Mouse (Mus musculus): ENCODE data around the gene Pdzd7.

DNA sequence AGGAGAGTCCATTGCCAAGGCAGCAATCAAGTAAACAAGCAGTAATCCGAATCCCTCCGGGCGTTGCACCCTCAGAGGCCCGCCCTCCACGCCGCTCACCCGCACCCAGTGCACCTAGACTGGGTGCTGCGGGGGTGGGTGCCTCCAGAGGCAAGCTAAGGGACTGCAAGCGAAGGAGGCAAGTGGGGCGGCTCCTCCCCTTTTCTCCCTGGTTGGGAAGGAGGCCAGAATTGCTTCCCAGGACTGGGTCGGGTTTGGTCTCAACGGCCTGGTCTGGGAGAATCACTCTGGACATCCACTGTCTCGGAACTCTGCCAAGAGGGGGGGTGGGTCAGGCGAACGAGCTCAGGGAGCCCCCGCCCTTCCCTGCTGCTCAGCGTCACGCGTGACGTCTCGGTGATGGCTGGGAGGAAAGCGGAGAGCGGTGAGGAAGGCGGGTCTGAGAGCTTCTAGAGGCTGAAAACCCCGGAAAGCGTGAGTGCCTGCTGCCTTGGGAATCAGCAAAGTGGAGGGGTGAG is 2.0 kb upstream of the Pdzd7 start, which contains the start of gene Sfxn3:
- peak; percentile 94 for TF ChIP-seq CTCF (IDR thresholded peaks at IDR 0.05; ENCODE audit: low read depth)
- no peak for TF ChIP-seq EP300 (IDR thresholded peaks at IDR 0.05; ENCODE audit: low read depth)
